Mouse (Mus musculus) MEL (cell line): ENCODE measurements around the gene Snrnp48. TPM values are rescaled to one million over a fixed set of nuclear protein-coding genes. Genes with fewer than 3 reads are reported as not detected.

Experiments used
- DNase-seq: peaks from one replicate; pipeline ENCODE4 v3.0.0; 2011; ENCODE audit warnings: low read depth, low spot score
- H3K27ac ChIP-seq: 2 replicates; pipeline ENCODE4 v1.5.1; 2012; ENCODE audit warnings: low read depth, mild to moderate bottlenecking, control low read depth, low read length, moderate library complexity; ENCODE audit not compliant: control insufficient read depth
- H3K27me3 ChIP-seq, 2 experiments: fragments of 150-350 bp in 1 of 2; sonication (generic) in 1 of 2; 2 replicates each; pipeline ENCODE4 v1.6.1; 2012; ENCODE audit warnings: low read length in 2 of 2, mild to moderate bottlenecking in 2 of 2, improper control_type of control experiment in 1 of 2, moderate library complexity in 1 of 2; ENCODE audit not compliant: insufficient read depth in 2 of 2, control insufficient read depth in 1 of 2
- H3K36me3 ChIP-seq, 2 experiments: 2 replicates each; pipeline ENCODE4 v1.6.1; 2012 to 2014; ENCODE audit warnings: low read length in 2 of 2, improper control_type of control experiment in 1 of 2, inconsistent platforms in 1 of 2, mild to moderate bottlenecking in 1 of 2; ENCODE audit not compliant: insufficient read depth in 2 of 2, control insufficient read depth in 1 of 2
- H3K4me1 ChIP-seq, 2 experiments: fragments of 150-350 bp in 1 of 2; sonication (generic) in 1 of 2; 2 replicates each; pipeline ENCODE4 v1.6.1; 2012; ENCODE audit warnings: low read length in 2 of 2, improper control_type of control experiment in 1 of 2, mild to moderate bottlenecking in 1 of 2; ENCODE audit not compliant: insufficient read depth in 2 of 2, control insufficient read depth in 1 of 2
- H3K4me3 ChIP-seq, 2 experiments: fragments of 150-350 bp in 1 of 2; sonication (generic) in 1 of 2; 2 replicates each; pipeline ENCODE4 v1.5.1; 2012; ENCODE audit warnings: low read depth in 2 of 2, low read length in 2 of 2, mild to moderate bottlenecking in 2 of 2, moderate library complexity in 2 of 2, control low read depth in 1 of 2, improper control_type of control experiment in 1 of 2; ENCODE audit not compliant: control insufficient read depth in 1 of 2, insufficient read depth in 1 of 2
- H3K79me2 ChIP-seq: 2 replicates; pipeline ENCODE4 v1.6.1; 2012; ENCODE audit warnings: mild to moderate bottlenecking, low read length, moderate library complexity; ENCODE audit not compliant: control insufficient read depth, poor library complexity, insufficient read depth
- H3K9ac ChIP-seq: 2 replicates; pipeline ENCODE4 v1.6.1; 2012; ENCODE audit warnings: low read depth, mild to moderate bottlenecking, control low read depth, low read length, moderate library complexity; ENCODE audit not compliant: control insufficient read depth, poor library complexity, severe bottlenecking
- H3K9me3 ChIP-seq: fragments of 150-350 bp; sonication (generic); replicated peaks from 2 replicates; pipeline ENCODE4 v1.6.1; 2012; ENCODE audit warnings: mild to moderate bottlenecking, low read length, improper control_type of control experiment, moderate library complexity; ENCODE audit not compliant: insufficient read depth
- BHLHE40 ChIP-seq: IDR thresholded peaks from 2 replicates; pipeline ENCODE4 v1.6.1; 2012; ENCODE audit warnings: low read depth, mild to moderate bottlenecking, inconsistent platforms, low read length, improper control_type of control experiment, borderline replicate concordance
- CTCF ChIP-seq, 3 experiments: IDR thresholded peaks in 2 of 3; conservative IDR thresholded peaks in 1 of 3; 2 replicates each; pipeline ENCODE4 v1.5.1; 2011 to 2012; ENCODE audit warnings: low read length in 3 of 3, low read depth in 2 of 3, mild to moderate bottlenecking in 2 of 3, improper control_type of control experiment in 1 of 3, inconsistent platforms in 1 of 3, mixed read lengths in 1 of 3, moderate library complexity in 1 of 3; ENCODE audit not compliant: control insufficient read depth in 1 of 3, insufficient read depth in 1 of 3, poor library complexity in 1 of 3, severe bottlenecking in 1 of 3
- ELF1 ChIP-seq: IDR thresholded peaks from 2 replicates; pipeline ENCODE4 v1.6.1; 2014; ENCODE audit warnings: low read depth, mild to moderate bottlenecking, inconsistent platforms, low read length, improper control_type of control experiment, moderate library complexity
- EP300 ChIP-seq, 2 experiments: IDR thresholded peaks; 2 replicates each; pipeline ENCODE4 v1.6.1; 2011; ENCODE audit warnings: improper control_type of control experiment in 2 of 2, low read length in 2 of 2, low read depth in 1 of 2, mild to moderate bottlenecking in 1 of 2
- ETS1 ChIP-seq: IDR thresholded peaks from 2 replicates; pipeline ENCODE4 v1.6.1; 2012; ENCODE audit warnings: low read depth, mild to moderate bottlenecking, inconsistent platforms, low read length, improper control_type of control experiment, moderate library complexity
- GABPA ChIP-seq: IDR thresholded peaks from 2 replicates; pipeline ENCODE4 v1.6.1; 2012; ENCODE audit warnings: low read depth, mild to moderate bottlenecking, inconsistent platforms, low read length, improper control_type of control experiment, moderate library complexity
- JUND ChIP-seq: IDR thresholded peaks from 2 replicates; pipeline ENCODE4 v1.6.1; 2011; ENCODE audit warnings: low read depth, mild to moderate bottlenecking, improper control_type of control experiment, low read length
- KAT2A ChIP-seq: conservative IDR thresholded peaks from 2 replicates; pipeline ENCODE4 v1.6.1; 2012; ENCODE audit warnings: low read depth, low read length, improper control_type of control experiment, inconsistent platforms
- MAX ChIP-seq: IDR thresholded peaks from 2 replicates; pipeline ENCODE4 v1.6.1; 2011; ENCODE audit warnings: low read length, improper control_type of control experiment
- MAZ ChIP-seq: IDR thresholded peaks from 2 replicates; pipeline ENCODE4 v1.6.1; 2012; ENCODE audit warnings: low read depth, mild to moderate bottlenecking, inconsistent platforms, low read length, improper control_type of control experiment
- MYB ChIP-seq: IDR thresholded peaks from 2 replicates; pipeline ENCODE4 v1.6.1; 2011; ENCODE audit warnings: mild to moderate bottlenecking, low read depth, low read length, improper control_type of control experiment
- POLR2A ChIP-seq, 2 experiments: IDR thresholded peaks; 2 replicates each; pipeline ENCODE4 v1.6.1; 2011 to 2012; ENCODE audit warnings: low read length in 2 of 2, mild to moderate bottlenecking in 2 of 2, control low read depth in 1 of 2, improper control_type of control experiment in 1 of 2, low read depth in 1 of 2, moderate library complexity in 1 of 2; ENCODE audit not compliant: control insufficient read depth in 1 of 2, insufficient read depth in 1 of 2, poor library complexity in 1 of 2
- POLR2AphosphoS2 ChIP-seq: IDR thresholded peaks from 2 replicates; pipeline ENCODE4 v1.6.1; 2011; ENCODE audit warnings: low read length, improper control_type of control experiment
- RAD21 ChIP-seq: IDR thresholded peaks from 2 replicates; pipeline ENCODE4 v1.6.1; 2011; ENCODE audit warnings: mild to moderate bottlenecking, low read depth, low read length, improper control_type of control experiment
- RCOR1 ChIP-seq: IDR thresholded peaks from 2 replicates; pipeline ENCODE4 v1.6.1; 2012; ENCODE audit warnings: low read depth, mild to moderate bottlenecking, inconsistent platforms, low read length, improper control_type of control experiment
- SIN3A ChIP-seq: IDR thresholded peaks from 2 replicates; pipeline ENCODE4 v1.6.1; 2012; ENCODE audit warnings: low read length, improper control_type of control experiment, inconsistent platforms
- SMC3 ChIP-seq: IDR thresholded peaks from 2 replicates; pipeline ENCODE4 v1.6.1; 2011; ENCODE audit warnings: low read depth, low read length, improper control_type of control experiment
- TBP ChIP-seq: IDR thresholded peaks from 2 replicates; pipeline ENCODE4 v1.8.0; 2011; ENCODE audit warnings: low read depth, low read length, improper control_type of control experiment
- UBTF ChIP-seq: IDR thresholded peaks from 2 replicates; pipeline ENCODE4 v1.6.1; 2012; ENCODE audit warnings: low read depth, mild to moderate bottlenecking, inconsistent platforms, low read length, improper control_type of control experiment, moderate library complexity, borderline replicate concordance; ENCODE audit not compliant: insufficient read depth
- USF1 ChIP-seq: IDR thresholded peaks from 2 replicates; pipeline ENCODE4 v1.6.1; 2014; ENCODE audit warnings: low read depth, mild to moderate bottlenecking, inconsistent platforms, low read length, improper control_type of control experiment, moderate library complexity
- USF2 ChIP-seq, 2 experiments: IDR thresholded peaks; 2 replicates each; pipeline ENCODE4 v1.6.1; 2011 to 2012; ENCODE audit warnings: improper control_type of control experiment in 2 of 2, low read length in 2 of 2, borderline replicate concordance in 1 of 2, inconsistent platforms in 1 of 2, low read depth in 1 of 2, mild to moderate bottlenecking in 1 of 2; ENCODE audit not compliant: insufficient read depth in 1 of 2
- ZKSCAN1 ChIP-seq: IDR thresholded peaks from 2 replicates; pipeline ENCODE4 v1.6.1; 2012; ENCODE audit warnings: low read depth, mild to moderate bottlenecking, inconsistent platforms, low read length, improper control_type of control experiment, moderate library complexity
- polyA plus RNA-seq, 2 experiments: library from polyadenylated mRNA; stranded (reverse) in 1 of 2; unstranded in 1 of 2; fragments of >175 nt in 1 of 2; fragments of >200 nt in 1 of 2; gene quantifications; 2 replicates each; pipeline versions ENCODE4 v1.2.1 to v1.2.4; 2012; ENCODE audit warnings: low replicate concordance in 2 of 2, low read depth in 1 of 2; ENCODE audit not compliant: insufficient read length in 2 of 2, insufficient read depth in 1 of 2, missing spikeins in 1 of 2
- total RNA-seq: library from RNA; depleted of rRNA; stranded (reverse); fragments of 300-350 nt; gene quantifications from 2 replicates; pipeline ENCODE4 v1.2.3, GENCODE M21; 2012

Snrnp48 gene
- total and polyA plus RNA-seq, 3 experiments = 60.4 to 134 (median 63.2) TPM

- H3K4me1 ChIP-seq = no peaks in the 10 kb centered on the region
- H3K9ac ChIP-seq = no peak overlapping the region
- H3K27ac ChIP-seq = no peak overlapping the region
- no peaks in the 10 kb centered on the region for H3K9me3 ChIP-seq
- no peaks in the 10 kb centered on the region for H3K79me2 ChIP-seq
- TF ChIP-seq USF1 (no peak), POLR2AphosphoS2 (no peak), BHLHE40 (no peak), USF2 (IDR thresholded peaks at IDR 0.05; ENCODE audit: borderline replicate concordance in 1 of 2, insufficient read depth in 1 of 2, low read depth in 1 of 2, low read length in 2 of 2) (no peak), RCOR1 (no peak), ZKSCAN1 (no peak), EP300 (IDR thresholded peaks at IDR 0.05; ENCODE audit: low read depth in 1 of 2, low read length in 2 of 2) (no peak), ETS1 (no peak), KAT2A (no peak), UBTF (no peak), POLR2A (IDR thresholded peaks at IDR 0.05; ENCODE audit: control insufficient read depth in 1 of 2, insufficient read depth in 1 of 2, low read depth in 1 of 2, low read length in 2 of 2, poor library complexity in 1 of 2) (no peak), MYB (no peak), RAD21 (no peak), MAX (no peak), MAZ (no peak), GABPA (no peak), JUND (no peak), TBP (no peak), CTCF (IDR thresholded peaks at IDR 0.05 in 2 of 3, conservative IDR thresholded peaks at IDR 0.05 in 1 of 3; ENCODE audit: control insufficient read depth in 1 of 3, insufficient read depth in 1 of 3, low read depth in 2 of 3, low read length in 3 of 3, poor library complexity in 1 of 3, severe bottlenecking in 1 of 3) (no peak), ELF1 (no peak)
- TF ChIP-seq, all 39 proteins: peak for 0
- Histone ChIP-seq H3K27me3 (no peaks in the 10 kb centered on the region), H3K36me3 (no peaks in the 10 kb centered on the region), H3K4me3 (no peak overlapping the region)
- no peak for DNase-seq
Measured at GRCm38 (mm10) chr13:38234651-38235050, 29.9 kb downstream of the Snrnp48 start.

GRCm38 (mm10) chr13:38235370-38235769, 30.6 kb downstream of the Snrnp48 start:
- no peaks in the 10 kb centered on the region for H3K4me1 ChIP-seq
- peak; percentile 29 for TF ChIP-seq RAD21
- peak in 2 of 3 experiments; percentile 4 to 46; a peak in 2 of 6 replicates for TF ChIP-seq CTCF (IDR thresholded peaks at IDR 0.05 in 2 of 3, conservative IDR thresholded peaks at IDR 0.05 in 1 of 3; ENCODE audit: control insufficient read depth in 1 of 3, insufficient read depth in 1 of 3, low read depth in 2 of 3, low read length in 3 of 3, poor library complexity in 1 of 3, severe bottlenecking in 1 of 3)
- peak; percentile 51 for TF ChIP-seq SMC3
- no peak for TF ChIP-seq SIN3A
- no peaks in the 10 kb centered on the region for H3K36me3 ChIP-seq
- H3K27ac ChIP-seq = no peak overlapping the region
- peak; percentile 23 for DNase-seq
- no peak overlapping the region for H3K4me3 ChIP-seq
- no peaks in the 10 kb centered on the region for H3K79me2 ChIP-seq
- no peaks in the 10 kb centered on the region for H3K27me3 ChIP-seq
- no peak overlapping the region for H3K9ac ChIP-seq
- no peaks in the 10 kb centered on the region for H3K9me3 ChIP-seq
